Mouse (Mus musculus) urinary bladder, postnatal 36 days (tissue): Measurements from ENCODE around the gene Olfr1283.
"Not testable (repeated sequence)": the region's sequence is repeated elsewhere in the genome, so short reads cannot be mapped to it uniquely, and the experiment has no call there.

Source experiments
- DNase-seq, 2 experiments: peaks; one replicate each; pipeline ENCODE4 v3.0.0; 2022; ENCODE audit warnings: low spot score in 2 of 2, mixed read lengths in 1 of 2

The Olfr1283 gene

GRCm38 (mm10) chr2:111366490-111366889 lies at the start of gene Olfr1283:
Olfr1283 (plus strand) TSS chr2:111366790.
- DNase-seq: no peak

- DNase-seq: no peak
These were observed 40.4 kb upstream of the Olfr1283 start, which contains the start of gene Olfr1281 for GRCm38 (mm10) chr2:111326220-111326619. Olfr1281 (plus strand) TSS chr2:111326520.

GRCm38 (mm10) chr2:111333721-111334120 lies 32.9 kb upstream of the Olfr1283 start:
- not testable (repeated sequence) for DNase-seq

GRCm38 (mm10) chr2:111335976-111336375 lies 30.6 kb upstream of the Olfr1283 start, which contains the start of gene Olfr1282:
Olfr1282 (minus strand) TSS chr2:111336076.
- no peak for DNase-seq

- DNase-seq: no peak
These were observed 8.6 kb downstream of the Olfr1283 start, which contains the start of gene Olfr1284 for GRCm38 (mm10) chr2:111375222-111375621. Olfr1284 (plus strand) TSS chr2:111375522.
